Mouse (Mus musculus): ENCODE data around the gene Lrrn3.

The Lrrn3 gene

DNA sequence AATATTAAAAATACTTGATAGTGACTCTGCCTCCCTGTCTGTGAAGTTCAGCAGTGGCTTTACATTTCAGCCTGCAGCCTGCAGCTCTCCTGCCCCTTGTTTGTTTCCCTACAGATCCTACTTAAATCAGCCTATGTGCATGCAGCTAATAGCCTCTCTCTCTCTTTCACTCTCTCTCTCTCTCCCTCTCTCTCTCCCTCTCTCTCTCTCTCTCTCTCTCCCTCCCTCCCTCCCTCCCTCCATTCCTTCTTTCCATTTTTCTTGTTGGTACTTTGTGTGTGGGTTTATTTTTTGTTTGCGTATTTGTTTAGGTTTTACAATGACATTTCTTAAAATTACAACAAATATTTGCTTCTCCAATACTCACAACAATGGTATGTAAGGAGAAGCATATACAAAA is at the start of gene Lrrn3:
Gene Lrrn3 (minus strand): TSS at position 101 of the 400 bp plus-strand sequence.
- in situ Hi-C loops (cut with MboI, MseI), result no loop called here

DNA sequence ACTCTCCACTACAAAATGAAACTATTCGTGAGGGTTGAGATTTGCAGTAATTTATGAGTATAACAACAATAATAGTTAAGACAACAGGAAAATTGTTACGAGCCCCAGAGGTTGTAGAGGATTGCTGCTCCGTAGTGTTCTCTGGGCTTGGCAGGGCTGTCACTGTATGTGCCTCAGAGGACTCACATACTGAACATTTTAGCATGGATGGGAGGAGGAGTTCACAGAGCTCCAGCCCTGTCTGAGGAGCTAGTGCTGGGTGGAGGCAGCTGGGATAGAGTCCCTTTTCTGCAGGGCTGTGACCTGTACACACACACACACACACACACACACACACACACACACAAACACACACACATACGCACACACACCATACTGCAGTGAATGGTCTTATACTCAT is 42.2 kb upstream of the Lrrn3 start:
- in situ Hi-C loops (cut with MboI, MseI), result no loop called here

DNA sequence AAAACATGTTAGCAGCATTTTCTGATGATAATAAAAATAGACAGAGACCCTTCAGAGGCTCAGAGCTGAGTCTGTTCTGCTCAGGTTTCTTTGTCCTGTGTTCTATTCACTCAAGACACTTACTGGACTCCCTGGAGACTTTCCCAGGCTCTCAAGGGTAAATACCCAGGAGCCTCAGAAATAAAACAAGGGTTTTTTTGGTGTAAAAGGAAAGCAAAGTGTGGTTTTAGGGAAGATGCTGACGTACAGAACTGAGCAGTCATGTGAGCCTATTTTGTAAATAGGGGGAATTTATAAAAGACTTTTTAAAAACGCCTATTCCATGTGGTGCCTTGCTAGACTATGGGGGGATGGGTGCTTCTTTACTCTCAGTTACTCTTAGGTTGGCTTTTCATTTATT is 40.5 kb upstream of the Lrrn3 start:
- in situ Hi-C loops (cut with MboI, MseI), result no loop called here

DNA sequence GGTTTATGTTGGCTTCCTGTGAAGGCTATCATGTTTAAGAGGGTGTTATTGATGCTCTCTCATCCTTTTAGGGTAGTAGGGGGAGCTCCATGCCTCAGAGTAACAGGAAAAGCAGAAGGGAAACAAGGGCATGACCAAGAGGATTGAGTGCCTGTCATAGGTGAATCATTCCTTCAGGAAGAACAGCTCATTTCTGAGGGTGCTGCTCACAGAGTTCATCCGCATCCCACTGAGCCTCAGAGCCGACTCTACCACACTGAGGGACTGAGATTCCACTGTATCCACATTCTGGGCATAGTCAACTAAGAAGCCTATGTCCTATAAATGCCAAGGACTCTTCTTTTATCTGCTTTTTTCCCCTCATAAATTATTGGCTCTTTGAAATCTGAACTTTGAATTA is 35.4 kb upstream of the Lrrn3 start:
- in situ Hi-C loops (cut with MboI, MseI), result no loop called here

DNA sequence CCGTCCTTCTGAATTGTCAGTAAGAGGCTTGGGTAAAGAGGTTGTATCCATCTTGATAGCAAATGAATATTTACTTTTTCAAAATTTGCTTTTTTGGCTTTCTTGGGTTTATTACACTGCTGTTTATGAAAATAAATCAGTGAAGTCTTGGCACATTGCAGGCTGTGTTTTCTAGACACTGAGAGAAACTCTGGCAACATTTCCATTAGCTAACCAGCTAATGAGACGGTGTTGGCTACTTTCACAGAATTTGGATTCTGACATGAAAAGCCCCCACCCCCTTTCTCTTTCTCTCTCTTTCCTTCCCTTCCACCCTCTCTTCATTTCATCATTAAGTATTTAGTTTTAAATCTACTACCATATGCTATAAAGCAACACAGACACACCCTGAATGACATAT is 34.1 kb upstream of the Lrrn3 start:
- in situ Hi-C loops (cut with MboI, MseI), result no loop called here

DNA sequence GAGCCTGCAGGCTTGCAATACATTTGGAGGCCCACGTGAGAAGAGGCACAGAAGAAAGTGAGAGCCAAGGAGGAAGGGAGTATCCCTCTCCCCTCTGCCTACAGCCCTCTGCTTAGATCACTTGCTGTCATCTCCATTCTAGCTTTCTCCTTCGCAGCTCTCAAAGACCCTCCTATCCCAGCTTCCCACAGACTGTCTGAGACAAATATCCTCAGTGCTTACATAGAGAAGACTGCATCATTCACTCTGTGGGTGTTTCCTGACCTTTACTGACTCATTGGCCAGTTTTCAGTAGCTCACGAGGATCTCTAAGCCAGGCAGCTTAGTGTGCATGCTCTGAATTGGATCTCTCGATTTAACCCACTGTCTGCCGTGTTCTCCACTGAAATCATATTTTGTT is 32.7 kb upstream of the Lrrn3 start:
- in situ Hi-C loops (cut with MboI, MseI), result no loop called here

DNA sequence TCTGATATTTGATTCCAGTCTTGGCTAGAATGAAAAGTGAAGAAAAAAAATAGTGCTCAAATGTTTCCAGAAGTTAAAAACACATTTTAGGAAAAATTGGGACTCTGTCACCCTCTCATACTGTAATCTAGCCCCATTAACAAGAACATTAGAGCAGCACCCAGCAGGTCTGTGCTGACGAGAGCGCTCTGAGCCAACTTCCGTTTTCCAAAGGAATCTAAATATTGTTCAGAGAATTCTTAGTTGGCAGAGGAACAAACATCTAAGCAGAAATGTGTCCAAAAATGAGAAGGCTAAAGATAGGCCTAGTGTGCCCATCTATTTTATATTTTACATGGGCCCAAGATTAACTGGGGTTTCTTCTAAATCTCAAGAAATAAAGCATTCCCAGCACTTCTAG is 24.4 kb upstream of the Lrrn3 start:
- in situ Hi-C loops (cut with MboI, MseI), result no loop called here

DNA sequence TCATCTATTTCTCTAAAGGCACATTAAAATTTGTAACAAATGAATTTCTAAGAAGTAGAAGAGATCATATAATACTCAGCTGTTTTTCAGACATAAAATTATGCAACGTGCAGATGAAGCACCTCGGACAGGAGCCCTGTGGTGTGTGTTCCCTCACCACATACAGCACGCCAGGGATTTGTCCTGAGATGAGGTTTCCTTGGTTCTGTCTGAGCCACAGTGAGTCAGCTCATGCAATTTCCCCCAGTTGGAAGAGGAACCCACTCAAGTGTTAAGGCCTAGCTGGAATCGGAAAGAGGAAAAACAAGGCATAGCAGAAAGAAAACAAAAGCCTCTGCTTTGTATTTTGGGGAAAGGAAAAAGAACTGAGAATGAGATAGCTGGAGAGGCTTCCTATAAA is 22.4 kb upstream of the Lrrn3 start:
- in situ Hi-C loops (cut with MboI, MseI), result no loop called here

DNA sequence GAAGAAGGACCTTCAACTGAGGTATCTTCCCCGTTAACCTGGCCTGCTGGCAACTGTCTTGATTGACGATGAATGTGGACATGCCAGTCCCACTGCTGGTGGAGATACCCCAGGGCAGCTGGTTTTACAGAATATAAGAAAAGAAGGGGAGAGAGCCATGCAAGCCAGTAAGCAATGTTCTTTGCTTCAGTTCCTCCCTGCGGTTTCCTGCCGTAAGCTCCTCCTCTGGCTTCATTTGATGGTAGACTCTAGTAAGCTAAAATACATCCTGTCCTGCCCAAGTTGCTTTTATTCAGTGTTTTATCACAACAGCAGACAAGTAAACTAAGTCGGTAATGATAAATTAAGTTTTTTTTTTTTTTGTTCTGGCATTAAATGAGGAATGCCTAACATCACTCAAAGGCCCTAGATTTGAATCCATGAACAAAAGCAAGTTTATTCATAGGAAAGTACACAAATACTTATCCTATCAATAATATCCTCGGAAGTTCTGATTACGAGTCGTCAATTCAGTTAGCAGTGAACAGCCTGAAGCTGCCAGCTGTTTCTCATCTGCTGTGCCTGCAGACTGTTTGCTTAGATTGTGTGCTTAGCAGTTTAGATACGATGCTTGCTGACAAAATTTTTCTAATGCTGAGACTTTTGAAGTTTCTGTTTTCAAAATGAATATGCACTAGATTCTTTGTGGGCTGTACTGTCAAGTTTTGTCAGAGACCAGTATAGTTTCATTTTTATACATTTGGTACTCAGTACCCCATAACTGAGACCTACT is 14.0 kb upstream of the Lrrn3 start:
- in situ Hi-C loops (cut with MboI, MseI), result no loop called here

DNA sequence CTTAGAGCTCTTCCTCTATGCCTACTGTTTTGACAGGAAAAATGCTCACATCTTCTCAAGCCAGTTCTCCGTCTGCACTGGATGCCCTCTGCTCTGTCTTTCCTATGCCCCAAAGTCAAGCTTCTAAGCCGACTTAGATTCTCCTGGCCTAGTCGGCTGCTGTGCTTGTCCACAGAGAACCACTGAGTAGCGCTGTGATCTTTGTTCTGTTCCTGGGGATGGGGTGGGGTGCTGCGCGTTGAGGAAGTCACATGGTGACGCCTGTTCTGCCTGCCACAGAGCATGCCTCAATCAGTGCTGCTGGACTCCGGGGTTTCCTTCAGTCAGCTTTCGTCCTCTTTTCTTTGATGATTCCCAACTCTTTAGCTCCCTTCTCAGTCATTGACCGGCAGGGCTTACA is 8.4 kb upstream of the Lrrn3 start:
- in situ Hi-C loops (cut with MboI, MseI), result no loop called here

DNA sequence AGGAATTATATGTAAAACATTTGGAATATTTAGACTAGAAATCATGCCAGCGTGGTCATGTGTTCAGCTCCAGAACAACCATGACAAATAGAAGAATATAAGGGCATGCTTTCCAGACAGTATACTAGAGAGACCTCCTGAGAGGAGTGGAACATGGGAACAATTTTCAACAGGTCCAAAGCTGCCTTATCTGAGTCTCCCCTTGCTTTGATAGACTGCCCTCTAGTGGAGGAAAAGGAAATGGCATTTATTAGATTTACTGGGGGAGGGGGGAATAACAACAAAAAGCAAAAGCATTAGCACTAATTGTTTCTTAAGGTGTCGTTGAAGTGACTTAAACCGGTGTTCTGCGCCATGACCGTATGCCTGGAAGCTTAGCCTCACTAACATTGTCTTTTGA is 774 bp upstream of the Lrrn3 start:
- in situ Hi-C loops (cut with MboI, MseI), result no loop called here

DNA sequence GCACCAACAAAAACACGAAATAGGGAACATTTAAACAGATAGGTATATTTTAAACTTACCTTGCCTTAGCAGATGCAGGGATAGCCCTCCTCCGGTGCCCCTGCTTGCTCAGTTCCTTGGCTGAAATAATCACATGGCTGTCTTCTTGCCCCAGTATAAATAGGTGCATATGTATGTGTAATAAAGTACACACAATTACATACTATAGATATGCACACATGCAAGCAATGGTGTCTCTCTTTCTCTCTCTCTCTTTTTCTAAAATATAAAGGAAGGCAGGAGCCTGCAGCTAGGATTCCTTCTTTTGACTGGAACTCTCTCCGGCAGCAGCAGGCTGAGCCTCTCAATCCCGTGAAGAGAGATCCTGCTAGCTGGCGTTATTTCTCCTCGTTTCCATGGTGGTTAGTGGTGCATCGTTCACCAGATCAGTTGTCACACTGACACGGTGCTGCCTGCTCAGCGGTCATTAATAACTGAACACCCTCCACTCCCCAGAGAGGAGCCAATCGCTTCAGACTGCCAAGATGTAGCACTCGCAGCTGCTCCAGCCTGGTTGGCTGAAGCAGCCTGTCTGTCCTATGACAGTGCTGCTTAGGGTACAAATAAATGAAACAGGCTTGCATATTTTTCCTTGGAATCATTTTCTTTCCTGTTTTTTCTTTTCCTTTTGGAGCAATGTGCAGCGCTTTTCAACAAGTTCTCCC is 567 bp downstream of the Lrrn3 start:
- in situ Hi-C loops (cut with MboI, MseI), result no loop called here

DNA sequence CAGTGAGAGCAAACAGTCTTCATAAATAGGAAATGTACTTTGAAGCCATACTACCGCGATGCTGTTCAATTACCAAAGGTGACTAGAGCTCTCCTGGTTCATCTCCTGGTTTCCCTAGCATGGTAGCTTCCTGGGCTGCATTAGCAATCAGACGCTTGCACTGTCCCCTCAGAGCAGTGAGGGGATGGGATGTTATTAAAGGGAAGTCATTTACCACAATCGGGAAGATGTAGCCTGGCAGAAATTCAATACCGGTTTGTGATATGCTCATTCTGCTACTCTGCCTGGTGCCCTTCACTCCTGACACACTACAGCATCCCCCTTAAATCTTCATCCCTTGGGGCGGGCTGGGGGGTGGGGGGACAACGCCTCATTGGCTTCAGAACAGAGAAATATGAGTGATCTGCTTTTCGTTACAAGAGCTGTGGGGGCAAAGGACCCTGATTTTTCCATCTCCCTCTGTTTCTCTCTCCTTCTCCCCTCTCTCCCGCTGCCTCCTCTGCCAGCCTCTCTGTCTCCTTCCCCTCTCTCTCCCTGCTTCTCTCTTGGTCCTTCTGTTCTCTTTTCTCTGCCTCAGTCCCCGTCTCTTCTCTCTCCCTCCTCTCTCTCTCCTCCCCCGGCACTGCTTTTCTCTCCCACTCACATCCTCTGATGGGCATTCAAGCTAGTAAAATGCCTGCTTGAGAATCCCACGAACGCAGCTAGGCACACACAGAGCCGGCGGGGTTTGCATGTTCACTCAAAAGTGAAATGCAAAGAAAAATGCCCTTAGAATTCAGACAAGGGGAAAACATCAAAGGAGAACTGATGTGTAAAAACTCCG is 1.3 kb downstream of the Lrrn3 start:
- in situ Hi-C loops (cut with MboI, MseI), result no loop called here

DNA sequence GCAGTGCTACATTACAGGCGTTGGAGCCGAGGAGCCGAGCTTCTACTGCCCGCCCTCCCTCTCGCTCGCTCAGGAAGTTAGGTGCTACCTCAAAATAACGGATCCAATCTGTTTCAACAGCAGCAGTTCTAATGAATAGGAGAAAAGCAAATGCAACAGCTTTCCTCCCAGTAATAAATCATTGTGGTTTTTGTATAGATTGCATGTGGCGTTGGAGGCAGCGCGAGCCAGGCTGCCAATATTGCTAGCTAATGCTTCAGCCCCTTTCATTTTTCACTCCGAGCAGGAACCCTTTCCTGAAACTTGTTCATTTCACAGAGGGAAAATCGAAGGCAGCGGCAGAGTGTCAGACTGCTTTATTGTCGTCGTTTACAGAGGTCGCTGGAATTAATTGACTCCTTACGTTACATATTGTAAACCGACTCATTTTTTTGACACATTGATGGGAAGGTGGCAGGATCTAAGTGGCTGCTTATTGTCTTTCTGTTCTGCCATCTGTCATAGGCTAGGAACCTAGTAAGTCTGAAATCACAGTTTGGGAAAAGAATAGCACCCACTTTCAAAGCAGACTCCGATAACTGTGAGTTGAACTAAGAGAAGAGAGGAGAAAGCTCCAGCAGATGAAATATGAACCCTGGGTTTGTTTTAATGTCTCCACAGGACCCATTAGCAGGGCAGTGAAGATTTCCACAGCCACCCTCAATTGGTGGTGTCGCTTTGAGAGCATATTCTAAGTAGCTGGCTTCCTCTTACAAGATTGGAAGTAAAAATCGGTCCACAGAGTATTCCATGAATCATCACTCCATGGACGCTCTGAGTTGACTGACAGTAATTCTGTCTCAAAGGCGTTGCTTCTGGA is 2.4 kb downstream of the Lrrn3 start:
- in situ Hi-C loops (cut with MboI, MseI), result no loop called here

DNA sequence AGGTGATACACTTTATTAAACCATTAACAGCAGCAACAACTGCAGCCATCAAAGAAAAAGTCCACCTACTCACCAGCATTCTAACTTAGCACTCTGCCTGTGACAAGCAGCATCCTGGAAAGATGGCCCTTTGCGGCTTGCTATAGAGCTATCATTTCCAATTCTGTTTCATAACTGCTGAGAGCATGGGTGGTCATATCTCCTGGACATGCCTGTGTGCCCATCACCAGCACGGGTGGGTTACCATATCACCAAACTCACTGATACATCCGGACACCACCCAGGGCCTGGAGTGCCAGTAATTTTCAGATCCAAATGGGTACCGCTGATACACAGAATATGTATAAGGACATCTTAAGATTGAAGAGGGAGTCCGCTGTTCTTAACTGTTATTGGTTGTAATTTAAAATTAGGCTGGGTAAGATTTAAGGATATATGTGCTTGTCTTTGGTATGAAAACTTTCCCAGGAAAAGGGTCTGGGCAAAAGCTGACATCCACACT is 3.1 kb downstream of the Lrrn3 start:
- in situ Hi-C loops (cut with MboI, MseI), result no loop called here

DNA sequence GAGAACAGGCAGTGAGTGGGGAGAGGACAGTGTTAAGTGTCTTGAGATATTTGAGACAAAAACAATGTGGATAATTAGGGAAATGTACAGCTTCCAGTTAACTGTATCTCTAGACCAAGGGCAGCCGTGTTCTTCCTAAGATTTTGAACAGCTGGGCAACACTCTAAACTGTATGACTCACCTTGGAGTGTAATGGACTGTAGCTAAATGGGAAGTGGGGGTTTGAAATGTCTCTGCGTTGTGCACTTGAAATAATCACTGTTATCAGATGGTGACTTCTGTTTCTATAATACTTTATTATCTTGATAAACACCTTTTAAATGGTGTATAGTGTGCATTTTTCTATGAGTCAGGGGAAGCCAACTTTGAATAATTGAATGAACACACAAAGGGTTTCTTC is 4.7 kb downstream of the Lrrn3 start:
- in situ Hi-C loops (cut with MboI, MseI), result no loop called here

DNA sequence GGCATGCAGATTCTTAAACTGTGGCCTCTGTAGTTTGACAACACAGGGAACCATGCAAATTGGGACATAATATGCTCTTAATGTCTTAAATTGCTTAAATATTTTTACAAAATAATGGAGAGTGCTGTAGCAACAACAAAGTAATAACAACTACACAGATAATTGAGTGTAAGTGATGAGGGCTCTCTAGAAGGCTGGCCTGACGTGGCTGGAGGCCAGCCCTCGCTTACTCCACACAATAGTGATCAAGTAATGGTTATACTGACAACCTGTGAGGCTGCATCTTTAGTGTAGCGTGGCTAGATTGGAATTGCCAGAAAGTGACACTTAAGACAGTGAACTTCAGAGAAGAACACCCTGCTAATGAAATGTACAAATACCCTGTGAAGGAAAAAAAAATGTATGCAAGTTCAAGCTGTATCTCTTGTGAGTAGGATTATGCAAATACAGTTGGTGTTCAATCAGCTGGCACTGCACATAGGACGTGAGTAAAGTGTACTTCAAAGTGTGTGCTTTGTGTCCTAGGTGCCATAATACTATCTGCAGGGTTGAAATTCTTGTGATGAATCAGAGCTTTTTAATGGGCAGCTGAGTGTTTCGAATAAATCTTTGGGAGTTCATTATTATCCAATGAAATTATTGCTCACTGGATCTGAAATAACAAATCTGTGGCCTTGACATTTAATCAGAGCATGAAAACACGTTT is 17.0 kb downstream of the Lrrn3 start:
- in situ Hi-C loops (cut with MboI, MseI), result no loop called here

DNA sequence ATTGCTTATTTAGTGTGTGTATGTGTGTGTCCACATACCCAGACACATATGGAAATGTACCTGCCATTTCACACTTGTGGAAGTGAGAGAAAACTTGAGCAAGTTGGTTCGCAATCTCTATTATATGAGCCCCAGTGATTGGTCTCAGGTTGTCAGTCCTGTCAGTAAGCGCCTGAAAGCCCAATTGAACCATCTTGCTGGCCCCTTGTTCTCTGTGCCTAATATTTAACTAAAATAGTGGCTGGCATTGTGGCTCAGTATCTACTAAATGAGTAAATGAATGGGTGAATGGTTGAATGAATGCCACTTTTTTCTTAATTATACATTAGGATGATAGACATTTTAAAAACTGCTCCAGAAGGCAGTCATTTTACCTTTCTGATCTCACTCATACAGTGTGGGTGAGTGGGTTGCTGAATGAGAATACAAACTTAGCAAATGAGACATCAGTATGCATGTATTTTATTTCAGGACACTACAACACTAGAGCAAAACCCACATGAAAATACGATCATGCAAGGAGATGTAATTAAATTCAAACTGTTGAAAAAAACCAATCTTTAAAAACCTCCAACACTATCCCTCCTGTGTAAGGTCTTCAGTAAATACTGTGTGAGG is 17.7 kb downstream of the Lrrn3 start:
- in situ Hi-C loops (cut with MboI, MseI), result no loop called here

DNA sequence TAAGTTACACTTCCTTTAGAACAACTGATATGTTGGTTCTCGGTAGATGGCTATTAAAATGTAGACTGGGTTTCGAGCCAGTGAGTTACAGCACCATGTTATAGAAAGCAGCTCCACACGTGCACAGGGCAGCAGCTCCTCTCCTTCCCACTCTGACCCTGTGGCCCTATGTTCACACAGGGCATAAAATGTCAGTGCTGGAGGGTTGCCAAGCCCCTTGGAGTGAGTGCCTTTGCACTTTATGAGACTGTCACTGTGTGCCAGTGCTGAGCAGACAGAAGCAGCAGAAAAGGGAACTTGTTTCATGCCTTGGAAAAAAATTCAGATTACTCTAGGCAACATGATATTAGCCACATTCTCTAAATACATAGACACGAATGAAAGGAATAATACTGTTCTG is 47.8 kb downstream of the Lrrn3 start:
- in situ Hi-C loops (cut with MboI, MseI), result no loop called here

DNA sequence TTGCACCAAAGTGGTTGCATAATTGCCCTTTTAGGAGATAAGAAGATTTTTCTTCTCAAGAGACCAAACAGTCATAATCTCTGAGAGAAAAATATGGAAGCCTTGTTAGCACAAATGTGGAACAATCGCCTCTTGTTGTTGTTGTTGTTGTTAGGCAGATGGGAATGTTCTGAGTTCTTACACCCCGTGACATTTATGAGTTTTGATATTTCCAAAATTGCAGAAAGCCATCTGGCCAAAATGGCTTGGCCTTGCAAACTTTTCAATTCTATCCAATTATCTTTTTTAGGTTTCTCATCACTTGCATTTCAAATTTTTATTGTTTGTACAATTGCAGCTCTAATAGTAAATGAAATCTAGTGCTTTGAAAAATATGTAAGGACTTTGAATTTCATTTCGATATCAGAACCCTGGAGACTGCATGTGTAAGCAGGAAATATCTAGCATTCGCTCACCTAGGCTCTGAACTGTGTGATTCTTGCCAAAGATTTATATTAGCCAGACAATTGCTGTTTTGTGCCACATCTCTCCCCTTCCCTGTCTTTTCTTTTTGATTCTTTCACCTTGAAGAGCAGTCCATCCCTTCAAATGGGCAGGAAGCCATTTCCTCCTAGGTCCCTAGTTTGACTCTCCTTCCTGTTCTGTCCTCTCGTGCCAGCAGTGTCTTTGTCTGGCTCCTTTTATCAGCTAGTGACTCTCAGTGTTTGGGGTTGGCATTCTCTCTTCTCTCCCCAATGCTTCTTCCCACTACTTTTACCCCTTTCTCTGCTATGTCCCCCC is 49.8 kb downstream of the Lrrn3 start:
- in situ Hi-C loops (cut with MboI, MseI), result no loop called here

Measured in T-helper 1 cell (primary cell).